In genomic region chr2:163048125-163048524, GRCm38 (mm10) we compare ENCODE assay signal across 8 mouse cellular contexts. TPM values are rescaled to one million over a fixed set of nuclear protein-coding genes. Genes with fewer than 3 reads are reported as not detected.
A peak's percentile ranks its signal among the peaks of the same experiment; 100 is the strongest.
DNase-seq lines count a peak whose midpoint lies in the region; ATAC-seq and TF ChIP-seq lines count a peak whose summit lies in the region.

No protein-coding gene starts in this region.

- peak; percentile 15 for TF ChIP-seq RAD21 in MEL (IDR thresholded peaks at IDR 0.05; ENCODE audit: low read depth, low read length)

- DNase-seq in MEL (ENCODE audit: low read depth, low spot score), result peak; percentile 68
- DNase-seq in cerebellum, adult 2 months, result peak; percentile 40 to 51
- peak; percentile 87 for DNase-seq in forebrain, postnatal 0 days
- DNase-seq in heart, postnatal 36 days, result peak; percentile 61 to 72
- DNase-seq in layer of hippocampus, adult 18-20 months (ENCODE audit: low spot score in 2 of 2), result peak; percentile 53 to 83
- peak; percentile 64 to 68 for DNase-seq in lung, adult 18-20 months
- peak; percentile 26 to 29 for DNase-seq in thymus, adult 18-20 months

- no peak overlapping the region for H3K27ac ChIP-seq in MEL (ENCODE audit: control insufficient read depth, low read depth, low read length)
- H3K27ac ChIP-seq in cerebellum, adult 2 months (ENCODE audit: insufficient read depth, low read length), result no peak overlapping the region
- H3K27ac ChIP-seq in forebrain, postnatal 0 days (ENCODE audit: low read depth, low read length), result no peak overlapping the region

- H3K4me2 ChIP-seq in forebrain, postnatal 0 days (ENCODE audit: low read depth), result peak overlapping the region; percentile 52

- no peak for TF ChIP-seq POLR2A in MEL (IDR thresholded peaks at IDR 0.05; ENCODE audit: control insufficient read depth in 1 of 2, insufficient read depth in 1 of 2, low read depth in 1 of 2, low read length in 2 of 2, poor library complexity in 1 of 2)
- TF ChIP-seq POLR2A in cerebellum, adult 2 months (IDR thresholded peaks at IDR 0.05; ENCODE audit: borderline replicate concordance, insufficient read depth, low read length), result no peak

- no peaks in the 10 kb centered on the region for H3K27me3 ChIP-seq in MEL (ENCODE audit: control insufficient read depth in 1 of 2, insufficient read depth in 2 of 2, low read length in 2 of 2)
- H3K27me3 ChIP-seq in cerebellum, adult 2 months (ENCODE audit: control insufficient read depth, insufficient read depth, low read length), result no peaks in the 10 kb centered on the region
- H3K27me3 ChIP-seq in forebrain, postnatal 0 days (ENCODE audit: insufficient read depth, low read length), result no peaks in the 10 kb centered on the region

- no peak overlapping the region for H3K9ac ChIP-seq in MEL (ENCODE audit: control insufficient read depth, low read depth, low read length, poor library complexity, severe bottlenecking)
- H3K9ac ChIP-seq in forebrain, postnatal 0 days, result no peak overlapping the region

- TF ChIP-seq CTCF in MEL (IDR thresholded peaks at IDR 0.05 in 2 of 3, conservative IDR thresholded peaks at IDR 0.05 in 1 of 3; ENCODE audit: control insufficient read depth in 1 of 3, insufficient read depth in 1 of 3, low read depth in 2 of 3, low read length in 3 of 3, poor library complexity in 1 of 3, severe bottlenecking in 1 of 3), result peak; percentile 48 to 86 (median 68)
- peak; percentile 65 for TF ChIP-seq CTCF in cerebellum, adult 2 months (IDR thresholded peaks at IDR 0.05; ENCODE audit: borderline replicate concordance, insufficient read depth, low read depth, low read length)
- peak; percentile 93 for TF ChIP-seq CTCF in forebrain, postnatal 0 days (IDR thresholded peaks at IDR 0.05; ENCODE audit: low read depth)

- 1% methylated on average over 10 of the region's 10 CpGs for WGBS in cerebellum, adult 2 months
- WGBS in forebrain, postnatal 0 days, result 6% methylated on average over 10 of the region's 10 CpGs

- no peak for TF ChIP-seq EP300 in MEL (IDR thresholded peaks at IDR 0.05; ENCODE audit: low read depth in 1 of 2, low read length in 2 of 2)

- peak; percentile 87 for ATAC-seq in forebrain, postnatal 0 days
- peak; percentile 76 for ATAC-seq in neutrophil, adult 5-6 weeks (ENCODE audit: extremely low read depth, insufficient number of reproducible peaks, low FRiP score, poor library complexity, severe bottlenecking)

- intact Hi-C loops in heart, postnatal 36 days (cut with DNase I), result loop anchor here (1.0 to 5.0 kb wide), 2 partner anchors 282 to 354 kb away; no protein-coding TSS in a partner anchor

- H3K4me1 ChIP-seq in MEL (ENCODE audit: control insufficient read depth in 1 of 2, insufficient read depth in 2 of 2, low read length in 2 of 2), result no peaks in the 10 kb centered on the region
- no peaks in the 10 kb centered on the region for H3K4me1 ChIP-seq in cerebellum, adult 2 months (ENCODE audit: control insufficient read depth, insufficient read depth, low read length)
- H3K4me1 ChIP-seq in forebrain, postnatal 0 days (ENCODE audit: insufficient read depth), result no peaks in the 10 kb centered on the region

- H3K36me3 ChIP-seq in MEL (ENCODE audit: control insufficient read depth in 1 of 2, insufficient read depth in 2 of 2, low read length in 2 of 2), result peaks cover 0 to 3% of the 10 kb centered on the region in 2 experiments; a peak in 1 of 4 replicates
- H3K36me3 ChIP-seq in forebrain, postnatal 0 days (ENCODE audit: insufficient read depth), result peaks cover 35% of the 10 kb centered on the region

- H3K4me3 ChIP-seq in MEL (ENCODE audit: control insufficient read depth in 1 of 2, insufficient read depth in 1 of 2, low read depth in 2 of 2, low read length in 2 of 2), result no peak overlapping the region
- no peak overlapping the region for H3K4me3 ChIP-seq in cerebellum, adult 2 months (replicated peaks; ENCODE audit: insufficient read depth, low read depth, low read length)
- peak overlapping the region; percentile 19 for H3K4me3 ChIP-seq in forebrain, postnatal 0 days (ENCODE audit: low read depth, low read length)

- H3K79me2 ChIP-seq in MEL (ENCODE audit: control insufficient read depth, insufficient read depth, low read length, poor library complexity), result no peaks in the 10 kb centered on the region

- no peaks in the 10 kb centered on the region for H3K9me3 ChIP-seq in MEL (replicated peaks; ENCODE audit: insufficient read depth, low read length)
- H3K9me3 ChIP-seq in forebrain, postnatal 0 days (ENCODE audit: low read length), result no peaks in the 10 kb centered on the region

TF ChIP-seq in MEL, 35 proteins besides CTCF, POLR2A, EP300 and RAD21:
- TF ChIP-seq ETS1 (IDR thresholded peaks at IDR 0.05; ENCODE audit: low read depth, low read length) (no peak), MYC (IDR thresholded peaks at IDR 0.05; ENCODE audit: low read depth, low read length) (0 out of 2 replicates have a peak, but pooled peaks have one; percentile 45), ELF1 (IDR thresholded peaks at IDR 0.05; ENCODE audit: low read depth, low read length) (no peak), SMC3 (IDR thresholded peaks at IDR 0.05; ENCODE audit: low read depth, low read length) (peak; percentile 24; the same call in 1 of the 2 replicates)
TF ChIP-seq in MEL: peak in this region for 2.

RNA-seq across cellular contexts. Expression of gene Mybl2, which starts 6.4 kb away (rescaled TPM):
- total RNA-seq in MEL (2012; rRNA removed), result 55.5 and 60.8 TPM in 2 replicates
- polyA plus RNA-seq in MEL (2012; ENCODE audit: insufficient read depth in 1 of 2, insufficient read length in 2 of 2, low read depth in 1 of 2, low replicate concordance in 2 of 2, missing spikeins in 1 of 2), result 100 to 1,000 TPM in 1 of 2 experiments, not detected in 1; 145 TPM
- polyA plus RNA-seq in cerebellum, adult 2 months (2012; rRNA removed), result 0.90 and 1.6 TPM in 2 replicates
- total RNA-seq in forebrain, postnatal 0 days (2014; rRNA removed), result 2.8 and 3.0 TPM in 2 replicates
- 2.1 and 3.1 TPM in 2 replicates for polyA plus RNA-seq in forebrain, postnatal 0 days (2015; fragmentation: Nextera tagmentation; extraction: Ambion mirVana)
- under 1 TPM; 0.16 to 0.89 TPM for total RNA-seq in heart, postnatal 36 days (2021)
- total RNA-seq in layer of hippocampus, adult 18-20 months (2021), result under 1 TPM; 0.57 to 0.79 TPM
- total RNA-seq in neutrophil, adult 5-6 weeks (2017), result 0.86 and 4.0 TPM in 2 replicates

RNA-seq across cellular contexts. Expression of gene Ift52, which starts 31.0 kb away (rescaled TPM):
- total RNA-seq in MEL (2012; rRNA removed), result 10.9 and 11.0 TPM in 2 replicates
- polyA plus RNA-seq in MEL (2012; ENCODE audit: insufficient read depth in 1 of 2, insufficient read length in 2 of 2, low read depth in 1 of 2, low replicate concordance in 2 of 2, missing spikeins in 1 of 2), result 10 to 100 TPM in 1 of 2 experiments, not detected in 1; 32.7 TPM
- polyA plus RNA-seq in cerebellum, adult 2 months (2012; rRNA removed), result 34.2 and 35.9 TPM in 2 replicates
- total RNA-seq in forebrain, postnatal 0 days (2014; rRNA removed), result 16.0 and 21.3 TPM in 2 replicates
- polyA plus RNA-seq in forebrain, postnatal 0 days (2015; fragmentation: Nextera tagmentation; extraction: Ambion mirVana), result 26.5 and 31.4 TPM in 2 replicates
- total RNA-seq in heart, postnatal 36 days (2021), result 10 to 100 TPM; 21.0 to 22.2 TPM
- 10 to 100 TPM; 31.1 to 31.8 TPM for total RNA-seq in layer of hippocampus, adult 18-20 months (2021)
- 22.3 and 29.8 TPM in 2 replicates for total RNA-seq in neutrophil, adult 5-6 weeks (2017)

RNA-seq across cellular contexts. Expression of gene Gtsf1l, which starts 39.5 kb away (rescaled TPM):
- not detected in 2 replicates for total RNA-seq in MEL (2012; rRNA removed)
- not detected for polyA plus RNA-seq in MEL (2012; ENCODE audit: insufficient read depth in 1 of 2, insufficient read length in 2 of 2, low read depth in 1 of 2, low replicate concordance in 2 of 2, missing spikeins in 1 of 2)
- polyA plus RNA-seq in cerebellum, adult 2 months (2012; rRNA removed), result 0.24 TPM in 1 of 2 replicates, not detected in the other
- not detected in 2 replicates for total RNA-seq in forebrain, postnatal 0 days (2014; rRNA removed)
- polyA plus RNA-seq in forebrain, postnatal 0 days (2015; fragmentation: Nextera tagmentation; extraction: Ambion mirVana), result 0.31 TPM in 1 of 2 replicates, not detected in the other
- total RNA-seq in heart, postnatal 36 days (2021), result not detected
- not detected for total RNA-seq in layer of hippocampus, adult 18-20 months (2021)
- not detected in 2 replicates for total RNA-seq in neutrophil, adult 5-6 weeks (2017)

Comparison
In these comparisons a context has a peak if more than half of its experiments do, and no peak if none do; other contexts are left out.
1. DNase-seq: peak in every context shown above with its lines; median percentile 87 in forebrain, postnatal 0 days; 68 in MEL; 68 in layer of hippocampus, adult 18-20 months; 66 in heart, postnatal 36 days; 66 in lung, adult 18-20 months; 46 in cerebellum, adult 2 months; 28 in thymus, adult 18-20 months.
2. RNA of gene Mybl2, which starts 6.4 kb away (total RNA-seq): 55.5 to 60.8 TPM in MEL; 0.86 to 4.0 TPM in neutrophil, adult 5-6 weeks, 2.8 to 3.0 TPM in forebrain, postnatal 0 days, 0.16 to 0.89 TPM in heart, postnatal 36 days and 0.57 to 0.79 TPM in layer of hippocampus, adult 18-20 months; every median in the first group is over 10 times any median in the second.
3. Peak in every context shown above with its lines, with median percentiles within 50 percentile points of each other: CTCF ChIP-seq.